Mouse (Mus musculus) embryonic facial prominence, embryonic 13.5 days (tissue): ENCODE measurements around the gene Zfp354b. TPM values are rescaled to one million over a fixed set of nuclear protein-coding genes. Genes with fewer than 3 reads are reported as not detected.

Experiments
- ATAC-seq: fragments of 200-750 bp; cut with Nextera tagmentation; 2 replicates; pipeline ENCODE4 v1.8.0; 2017; ENCODE audit warnings: low read depth; ENCODE audit not compliant: insufficient number of reproducible peaks, insufficient read depth, low FRiP score, low TSS enrichment
- H3K27ac ChIP-seq: fragments of 300-500 bp; sonication (generic); 2 replicates; pipeline ENCODE4 v1.5.1; 2015; ENCODE audit warnings: moderate library complexity, mild to moderate bottlenecking, inconsistent platforms
- H3K27me3 ChIP-seq: fragments of 300-500 bp; sonication (generic); 2 replicates; pipeline ENCODE4 v1.6.1; 2015; ENCODE audit warnings: mild to moderate bottlenecking, inconsistent platforms
- H3K36me3 ChIP-seq: fragments of 300-500 bp; sonication (generic); 2 replicates; pipeline ENCODE4 v1.6.1; 2015; ENCODE audit warnings: mild to moderate bottlenecking, inconsistent platforms
- H3K4me1 ChIP-seq: fragments of 300-500 bp; sonication (generic); 2 replicates; pipeline ENCODE4 v1.6.1; 2015; ENCODE audit warnings: inconsistent platforms
- H3K4me2 ChIP-seq: fragments of 300-500 bp; sonication (generic); 2 replicates; pipeline ENCODE4 v1.6.1; 2015; ENCODE audit warnings: moderate library complexity, mild to moderate bottlenecking, inconsistent platforms
- H3K4me3 ChIP-seq: fragments of 300-500 bp; sonication (generic); 2 replicates; pipeline ENCODE4 v1.5.1; 2015; ENCODE audit warnings: mild to moderate bottlenecking, inconsistent platforms
- H3K9ac ChIP-seq: fragments of 300-500 bp; sonication (generic); 2 replicates; pipeline ENCODE4 v1.6.1; 2015; ENCODE audit warnings: mild to moderate bottlenecking, inconsistent platforms
- H3K9me3 ChIP-seq: fragments of 300-500 bp; sonication (generic); 2 replicates; pipeline ENCODE4 v1.6.1; 2016; ENCODE audit warnings: inconsistent platforms
- WGBS: fragments of 180-500 bp; shearing (Covaris S2); methylation state at CpG from one replicate; pipeline ENCODE4 v1.1.7; 2015; ENCODE audit warnings: mixed read lengths; 5-methylcytosine and 5-hydroxymethylcytosine counted together
- polyA plus RNA-seq: library from polyadenylated mRNA; unstranded; fragments of >200 nt; fragmentation: Nextera tagmentation; extraction: Ambion mirVana; gene quantifications from 2 replicates; pipeline ENCODE4 v1.2.1, GENCODE M21; 2015

Zfp354b gene
- polyA plus RNA-seq, 1 experiment from 2014 or later = 1.4 TPM

GRCm38 (mm10) chr11:50930469-50931014 is 891 bp downstream of the Zfp354b start:
- Histone ChIP-seq H3K36me3 (no peaks in the 10 kb centered on the region), H3K4me3 (peak overlapping the region; percentile 65), H3K9ac (peak overlapping the region; percentile 81), H3K4me1 (peaks cover 10% of the 10 kb centered on the region), H3K27ac (no peak overlapping the region), H3K9me3 (no peaks in the 10 kb centered on the region), H3K4me2 (peak overlapping the region; percentile 79), H3K27me3 (peaks cover 13% of the 10 kb centered on the region)
- ATAC-seq = no peak
- 32% methylated on average over 14 of the region's 14 CpGs for WGBS

GRCm38 (mm10) chr11:50915671-50916320 is 15.6 kb downstream of the Zfp354b start, which contains the start of gene Zfp2:
Gene Zfp2, minus strand, starts transcription at chr11:50916165.
- WGBS = under 1% methylated on average over 47 of the region's 47 CpGs
- peak; percentile 94 for ATAC-seq
- Histone ChIP-seq H3K4me3 (peak within 1 kb of the TSS; percentile 75), H3K36me3 (peaks cover 31% of the 10 kb centered on the region), H3K9me3 (peaks cover 18% of the 10 kb centered on the region), H3K9ac (peak within 1 kb of the TSS; percentile 88), H3K27ac (peak within 1 kb of the TSS; percentile 64; the same call in 1 of the 2 replicates), H3K27me3 (no peaks in the 10 kb centered on the region), H3K4me2 (peak within 1 kb of the TSS; percentile 57), H3K4me1 (no peaks in the 10 kb centered on the region)

GRCm38 (mm10) chr11:50914461-50914860 is 17.0 kb downstream of the Zfp354b start:
- H3K27ac ChIP-seq = no peak overlapping the region
- H3K4me3 ChIP-seq = no peak overlapping the region
- no peaks in the 10 kb centered on the region for H3K4me1 ChIP-seq
- no peak overlapping the region for H3K4me2 ChIP-seq
- H3K9me3 ChIP-seq = peaks cover 18% of the 10 kb centered on the region
- peaks cover 44% of the 10 kb centered on the region for H3K36me3 ChIP-seq
- no peak for ATAC-seq
- H3K27me3 ChIP-seq = no peaks in the 10 kb centered on the region
- 94% methylated on average over 3 of the region's 3 CpGs for WGBS
- no peak overlapping the region for H3K9ac ChIP-seq

- 93% methylated on average over 1 of the region's 1 CpGs for WGBS
- Histone ChIP-seq H3K9ac (no peak overlapping the region), H3K4me2 (no peak overlapping the region), H3K4me1 (no peaks in the 10 kb centered on the region), H3K27ac (no peak overlapping the region), H3K4me3 (no peak overlapping the region), H3K27me3 (no peaks in the 10 kb centered on the region), H3K36me3 (peaks cover 56% of the 10 kb centered on the region), H3K9me3 (peaks cover 18% of the 10 kb centered on the region)
- no peak for ATAC-seq
These were observed 18.1 kb downstream of the Zfp354b start for GRCm38 (mm10) chr11:50913301-50913700.

- Histone ChIP-seq H3K27me3 (no peaks in the 10 kb centered on the region), H3K27ac (no peak overlapping the region), H3K9me3 (peaks cover 38% of the 10 kb centered on the region), H3K36me3 (peaks cover 97% of the 10 kb centered on the region), H3K4me1 (no peaks in the 10 kb centered on the region), H3K4me2 (no peak overlapping the region), H3K9ac (no peak overlapping the region), H3K4me3 (no peak overlapping the region)
- no peak for ATAC-seq
- WGBS = 89% methylated on average over 5 of the region's 5 CpGs
These were observed 23.3 kb downstream of the Zfp354b start for GRCm38 (mm10) chr11:50908136-50908535.

- Histone ChIP-seq H3K27me3 (no peaks in the 10 kb centered on the region), H3K9me3 (peaks cover 70% of the 10 kb centered on the region), H3K4me3 (no peak overlapping the region), H3K9ac (no peak overlapping the region), H3K36me3 (peaks cover 48% of the 10 kb centered on the region), H3K4me1 (no peaks in the 10 kb centered on the region), H3K27ac (no peak overlapping the region), H3K4me2 (no peak overlapping the region)
- WGBS = 85% methylated on average over 1 of the region's 1 CpGs
- ATAC-seq = no peak
These were observed 34.1 kb downstream of the Zfp354b start for GRCm38 (mm10) chr11:50897359-50897758.

- H3K27ac ChIP-seq = no peak overlapping the region
- 52% methylated on average over 2 of the region's 2 CpGs for WGBS
- H3K4me3 ChIP-seq = no peak overlapping the region
- H3K9ac ChIP-seq = no peak overlapping the region
- H3K27me3 ChIP-seq = no peaks in the 10 kb centered on the region
- H3K9me3 ChIP-seq = peaks cover 26% of the 10 kb centered on the region
- no peak overlapping the region for H3K4me2 ChIP-seq
- peaks cover under 1% of the 10 kb centered on the region; the same call in 1 of the 2 replicates for H3K36me3 ChIP-seq
- H3K4me1 ChIP-seq = no peaks in the 10 kb centered on the region
- no peak for ATAC-seq
These were observed 39.0 kb downstream of the Zfp354b start for GRCm38 (mm10) chr11:50892441-50892840.

- WGBS = 6% methylated on average over 26 of the region's 26 CpGs
- peaks cover 6% of the 10 kb centered on the region for H3K9me3 ChIP-seq
These were observed 43.9 kb downstream of the Zfp354b start, which contains the start of gene Zfp454 for GRCm38 (mm10) chr11:50887390-50888128. Gene Zfp454, minus strand, starts transcription at chr11:50887651.

GRCm38 (mm10) chr11:50886933-50887293 is 44.5 kb downstream of the Zfp354b start:
- Histone ChIP-seq H3K9me3 (peaks cover 4% of the 10 kb centered on the region; the same call in 1 of the 2 replicates), H3K4me1 (peaks cover 9% of the 10 kb centered on the region), H3K27ac (peak overlapping the region; percentile 87), H3K4me3 (peak overlapping the region; percentile 54), H3K9ac (peak overlapping the region; percentile 81), H3K27me3 (no peaks in the 10 kb centered on the region), H3K4me2 (peak overlapping the region; percentile 74), H3K36me3 (peaks cover 36% of the 10 kb centered on the region)
- peak; percentile 22; the same call in 1 of the 2 replicates for ATAC-seq
- WGBS = 10% methylated on average over 10 of the region's 10 CpGs

More at GRCm38 (mm10) chr11:50887390-50888128, 43.9 kb downstream of the Zfp354b start, which contains the start of gene Zfp454:
- H3K4me2 ChIP-seq = peak within 1 kb of the TSS; percentile 74
- peaks cover 29% of the 10 kb centered on the region for H3K36me3 ChIP-seq
- peaks cover 9% of the 10 kb centered on the region for H3K4me1 ChIP-seq
- peak within 1 kb of the TSS; percentile 87 for H3K27ac ChIP-seq
- peak within 1 kb of the TSS; percentile 81 for H3K9ac ChIP-seq
- H3K4me3 ChIP-seq = peak within 1 kb of the TSS; percentile 54
- ATAC-seq = peak; percentile 85
- H3K27me3 ChIP-seq = no peaks in the 10 kb centered on the region

- H3K27me3 ChIP-seq = no peaks in the 10 kb centered on the region
- peaks cover 41% of the 10 kb centered on the region for H3K36me3 ChIP-seq
- no peak for ATAC-seq
- H3K4me3 ChIP-seq = peak overlapping the region; percentile 54
- H3K4me1 ChIP-seq = peaks cover 9% of the 10 kb centered on the region
- peak overlapping the region; percentile 81 for H3K9ac ChIP-seq
- no peak overlapping the region for H3K27ac ChIP-seq
- 0 out of 2 replicates have a peak, but pooled peaks cover 4% of the 10 kb centered on the region for H3K9me3 ChIP-seq
- peak overlapping the region; percentile 74 for H3K4me2 ChIP-seq
- whole genome bisulfite sequencing = 32% methylated on average over 8 of the region's 8 CpGs
These were observed 45.1 kb downstream of the Zfp354b start for GRCm38 (mm10) chr11:50886231-50886932.

GRCm38 (mm10) chr11:50883756-50884155 is 47.7 kb downstream of the Zfp354b start:
- WGBS = 84% methylated on average over 3 of the region's 3 CpGs
- H3K9me3 ChIP-seq = no peaks in the 10 kb centered on the region
- H3K27ac ChIP-seq = no peak overlapping the region
- H3K4me2 ChIP-seq = no peak overlapping the region
- ATAC-seq = no peak
- peaks cover 65% of the 10 kb centered on the region for H3K36me3 ChIP-seq
- H3K27me3 ChIP-seq = no peaks in the 10 kb centered on the region
- H3K4me1 ChIP-seq = peaks cover 9% of the 10 kb centered on the region
- H3K9ac ChIP-seq = no peak overlapping the region
- H3K4me3 ChIP-seq = no peak overlapping the region
